In the genomic region with DNA sequence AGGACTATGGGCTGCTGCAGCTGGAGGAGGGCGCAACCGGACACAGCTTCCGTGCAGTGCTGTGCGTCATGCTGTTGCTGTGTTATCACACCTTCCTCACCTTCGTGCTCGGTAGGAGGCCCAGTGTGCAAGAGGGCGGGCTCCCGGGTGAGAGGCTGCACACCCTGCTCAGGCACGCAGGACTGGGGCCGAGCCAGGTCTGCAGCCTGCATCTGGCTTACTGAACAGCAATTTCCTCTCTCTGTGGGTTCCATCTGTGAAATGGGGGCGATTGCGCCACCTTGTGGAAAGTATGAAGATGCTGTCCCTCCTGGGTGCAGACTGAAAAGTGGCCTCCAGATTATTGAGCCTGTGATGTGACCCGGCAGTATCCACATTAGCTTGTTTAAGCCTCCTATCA, we compare ENCODE assay signal across 9 mouse cellular contexts. TPM values are rescaled to one million over a fixed set of nuclear protein-coding genes. Genes with fewer than 3 reads are reported as not detected.
A peak's percentile ranks its signal among the peaks of the same experiment; 100 is the strongest.
DNase-seq lines count a peak whose midpoint lies in the region; ATAC-seq lines count a peak whose summit lies in the region.
"Had no signal": no experiment of that assay in that cellular context is flagged by ENCODE, and none has a peak within 500 bp of the region (broad histone marks: within the 10 kb centered on the region; RNA-seq: fewer than 3 reads in every experiment).

No protein-coding gene starts in this region.

- H3K27ac ChIP-seq in neural tube, embryonic 15.5 days (replicated peaks): no peak overlapping the region
- no peak overlapping the region for H3K27ac ChIP-seq in forebrain, embryonic 16.5 days (ENCODE audit: low read length)
- no peak overlapping the region for H3K27ac ChIP-seq in hindbrain, embryonic 14.5 days
- no peak overlapping the region for H3K27ac ChIP-seq in limb, embryonic 13.5 days
- H3K27ac ChIP-seq in midbrain, embryonic 14.5 days (replicated peaks; ENCODE audit: low read depth, low read length): no peak overlapping the region
- H3K27ac ChIP-seq: embryonic facial prominence, embryonic 13.5 days had no signal

- H3K27me3 ChIP-seq in neural tube, embryonic 15.5 days (replicated peaks): no peaks in the 10 kb centered on the region
- H3K27me3 ChIP-seq in forebrain, embryonic 16.5 days (replicated peaks; ENCODE audit: control insufficient read depth, insufficient read depth, low read length): no peaks in the 10 kb centered on the region
- H3K27me3 ChIP-seq in hindbrain, embryonic 14.5 days (ENCODE audit: control insufficient read depth, insufficient read depth, low read length): no peaks in the 10 kb centered on the region
- no peaks in the 10 kb centered on the region for H3K27me3 ChIP-seq in limb, embryonic 13.5 days
- H3K27me3 ChIP-seq in midbrain, embryonic 14.5 days (ENCODE audit: control insufficient read depth, insufficient read depth, low read length): no peaks in the 10 kb centered on the region
- H3K27me3 ChIP-seq: embryonic facial prominence, embryonic 13.5 days had no signal

- H3K4me2 ChIP-seq in neural tube, embryonic 15.5 days: no peak overlapping the region
- H3K4me2 ChIP-seq in forebrain, embryonic 16.5 days (ENCODE audit: low read length): no peak overlapping the region
- no peak overlapping the region for H3K4me2 ChIP-seq in hindbrain, embryonic 14.5 days (replicated peaks)
- H3K4me2 ChIP-seq in limb, embryonic 13.5 days (replicated peaks): no peak overlapping the region
- H3K4me2 ChIP-seq in midbrain, embryonic 14.5 days (ENCODE audit: low read length): no peak overlapping the region
- H3K4me2 ChIP-seq: embryonic facial prominence, embryonic 13.5 days had no signal

- H3K9me3 ChIP-seq in neural tube, embryonic 15.5 days (replicated peaks): no peaks in the 10 kb centered on the region
- no peaks in the 10 kb centered on the region for H3K9me3 ChIP-seq in forebrain, embryonic 16.5 days (ENCODE audit: control insufficient read depth, low read length)
- H3K9me3 ChIP-seq in hindbrain, embryonic 14.5 days (ENCODE audit: control insufficient read depth, low read length): no peaks in the 10 kb centered on the region
- H3K9me3 ChIP-seq in limb, embryonic 13.5 days: no peaks in the 10 kb centered on the region
- no peaks in the 10 kb centered on the region for H3K9me3 ChIP-seq in midbrain, embryonic 14.5 days (ENCODE audit: control insufficient read depth, low read length)
- H3K9me3 ChIP-seq: embryonic facial prominence, embryonic 13.5 days had no signal

- peak; percentile 49 for DNase-seq in neural tube, embryonic 10.5 days (ENCODE audit: extremely low spot score, low spot score)
- DNase-seq in c-Kit-positive CD71-positive TER-119-positive erythroid progenitor cells, embryonic 14.5 days (ENCODE audit: low spot score): peak; percentile 79
- DNase-seq in hindbrain, embryonic 14.5 days (ENCODE audit: low spot score): peak; percentile 30
- DNase-seq in midbrain, embryonic 14.5 days: peak; percentile 63
- peak; percentile 47 for DNase-seq in testis, postnatal 14 days (ENCODE audit: low spot score)

- peaks cover 5% of the 10 kb centered on the region; the same call in 1 of the 2 replicates for H3K4me1 ChIP-seq in neural tube, embryonic 15.5 days
- H3K4me1 ChIP-seq in forebrain, embryonic 16.5 days (replicated peaks; ENCODE audit: control insufficient read depth, insufficient read depth, low read length): no peaks in the 10 kb centered on the region
- no peaks in the 10 kb centered on the region for H3K4me1 ChIP-seq in hindbrain, embryonic 14.5 days (replicated peaks; ENCODE audit: control insufficient read depth, insufficient read depth, low read length)
- H3K4me1 ChIP-seq in limb, embryonic 13.5 days: peaks cover 18% of the 10 kb centered on the region
- H3K4me1 ChIP-seq in midbrain, embryonic 14.5 days (ENCODE audit: control insufficient read depth, insufficient read depth, low read length): no peaks in the 10 kb centered on the region

- no peak; the same call in 1 of the 2 replicates for ATAC-seq in neural tube, embryonic 15.5 days (ENCODE audit: low FRiP score)
- peak; percentile 39; the same call in 1 of the 2 replicates for ATAC-seq in forebrain, embryonic 16.5 days
- no peak for ATAC-seq in hindbrain, embryonic 14.5 days (ENCODE audit: low FRiP score)
- ATAC-seq in limb, embryonic 13.5 days (ENCODE audit: low FRiP score, low read depth): peak; percentile 46
- no peak for ATAC-seq in midbrain, embryonic 14.5 days (ENCODE audit: low FRiP score, low TSS enrichment)

- WGBS in neural tube, embryonic 15.5 days: 59% methylated on average over 13 of the region's 13 CpGs
- WGBS in forebrain, embryonic 16.5 days: 58% methylated on average over 13 of the region's 13 CpGs
- 60% methylated on average over 13 of the region's 13 CpGs for WGBS in hindbrain, embryonic 14.5 days
- 45% methylated on average over 13 of the region's 13 CpGs for WGBS in limb, embryonic 13.5 days
- WGBS in midbrain, embryonic 14.5 days: 61% methylated on average over 13 of the region's 13 CpGs

- H3K36me3 ChIP-seq in neural tube, embryonic 15.5 days: no peaks in the 10 kb centered on the region
- no peaks in the 10 kb centered on the region for H3K36me3 ChIP-seq in forebrain, embryonic 16.5 days (ENCODE audit: control insufficient read depth, insufficient read depth)
- H3K36me3 ChIP-seq in hindbrain, embryonic 14.5 days (replicated peaks; ENCODE audit: control insufficient read depth, insufficient read depth): no peaks in the 10 kb centered on the region
- no peaks in the 10 kb centered on the region for H3K36me3 ChIP-seq in limb, embryonic 13.5 days
- no peaks in the 10 kb centered on the region for H3K36me3 ChIP-seq in midbrain, embryonic 14.5 days (ENCODE audit: control insufficient read depth, insufficient read depth, low read length)
- H3K36me3 ChIP-seq: embryonic facial prominence, embryonic 13.5 days had no signal

- H3K4me3 ChIP-seq in neural tube, embryonic 15.5 days (replicated peaks): no peak overlapping the region
- H3K4me3 ChIP-seq in forebrain, embryonic 16.5 days (replicated peaks; ENCODE audit: low read length): no peak overlapping the region
- no peak overlapping the region for H3K4me3 ChIP-seq in hindbrain, embryonic 14.5 days (replicated peaks; ENCODE audit: low read length)
- H3K4me3 ChIP-seq in limb, embryonic 13.5 days: no peak overlapping the region
- H3K4me3 ChIP-seq in midbrain, embryonic 14.5 days (replicated peaks; ENCODE audit: low read depth, low read length): no peak overlapping the region
- H3K4me3 ChIP-seq: embryonic facial prominence, embryonic 13.5 days had no signal

- no peak overlapping the region for H3K9ac ChIP-seq in neural tube, embryonic 15.5 days (replicated peaks)
- H3K9ac ChIP-seq in forebrain, embryonic 16.5 days (replicated peaks; ENCODE audit: low read depth, low read length): no peak overlapping the region
- no peak overlapping the region for H3K9ac ChIP-seq in hindbrain, embryonic 14.5 days
- H3K9ac ChIP-seq in limb, embryonic 13.5 days: no peak overlapping the region
- H3K9ac ChIP-seq in midbrain, embryonic 14.5 days (replicated peaks; ENCODE audit: low read length): no peak overlapping the region
- H3K9ac ChIP-seq: embryonic facial prominence, embryonic 13.5 days had no signal

RNA-seq across cellular contexts. Expression of a gene that starts 24.4 kb away (rescaled TPM):
- 4.9 and 6.2 TPM in 2 replicates for polyA plus RNA-seq in neural tube, embryonic 15.5 days (2015; fragmentation: Nextera tagmentation; extraction: Ambion mirVana)
- 0.45 and 0.91 TPM in 2 replicates for polyA plus RNA-seq in forebrain, embryonic 16.5 days (2015; fragmentation: Nextera tagmentation; extraction: Ambion mirVana)
- 3.3 and 3.5 TPM in 2 replicates for polyA plus RNA-seq in hindbrain, embryonic 14.5 days (2014; fragmentation: Nextera tagmentation; extraction: Ambion mirVana)
- polyA plus RNA-seq in limb, embryonic 13.5 days (2015; fragmentation: Nextera tagmentation; extraction: Ambion mirVana): 4.6 and 4.8 TPM in 2 replicates
- polyA plus RNA-seq in midbrain, embryonic 14.5 days (2014; fragmentation: Nextera tagmentation; extraction: Ambion mirVana): 1.3 and 2.2 TPM in 2 replicates

RNA-seq across cellular contexts. Expression of a gene that starts 53.7 kb away (rescaled TPM):
- 58.1 and 67.8 TPM in 2 replicates for polyA plus RNA-seq in neural tube, embryonic 15.5 days (2015; fragmentation: Nextera tagmentation; extraction: Ambion mirVana)
- 53.2 and 65.6 TPM in 2 replicates for polyA plus RNA-seq in forebrain, embryonic 16.5 days (2015; fragmentation: Nextera tagmentation; extraction: Ambion mirVana)
- 99.2 and 114 TPM in 2 replicates for polyA plus RNA-seq in hindbrain, embryonic 14.5 days (2014; fragmentation: Nextera tagmentation; extraction: Ambion mirVana)
- 46.7 and 47.5 TPM in 2 replicates for polyA plus RNA-seq in limb, embryonic 13.5 days (2015; fragmentation: Nextera tagmentation; extraction: Ambion mirVana)
- polyA plus RNA-seq in midbrain, embryonic 14.5 days (2014; fragmentation: Nextera tagmentation; extraction: Ambion mirVana): 84.5 and 104 TPM in 2 replicates

Comparison
In these comparisons a context has a peak if more than half of its experiments do, and no peak if none do; other contexts are left out.
1. ATAC-seq: peak in forebrain, embryonic 16.5 days (single experiment) and limb, embryonic 13.5 days (single experiment); none in neural tube, embryonic 15.5 days (single experiment), hindbrain, embryonic 14.5 days (single experiment) and midbrain, embryonic 14.5 days (single experiment).
2. Peak in every context shown above with its lines, with median percentiles within 50 percentile points of each other: DNase-seq.